In genomic region chr11:102347683-102348082, GRCm38 (mm10) we compare ENCODE assay signal across 24 mouse cellular contexts. TPM values are rescaled to one million over a fixed set of nuclear protein-coding genes. Genes with fewer than 3 reads are reported as not detected.
DNase-seq lines count a peak whose midpoint lies in the region; ATAC-seq and TF ChIP-seq lines count a peak whose summit lies in the region.
"Had no signal": no experiment of that assay in that cellular context is flagged by ENCODE, and none has a peak within 500 bp of the region (broad histone marks: within the 10 kb centered on the region; RNA-seq: fewer than 3 reads in every experiment).

No protein-coding gene starts in this region.

- TF ChIP-seq EP300 in liver, postnatal 0 days (IDR thresholded peaks at IDR 0.05; ENCODE audit: low read depth) = peak; percentile 21; the same call in 1 of the 2 replicates

- ATAC-seq in erythroid progenitor cell, adult 5-6 weeks (replicated peaks; ENCODE audit: low FRiP score, poor library complexity, severe bottlenecking) = peak; percentile 22
- ATAC-seq in liver, embryonic 13.5 days (ENCODE audit: low read depth) = peak; percentile 57
- ATAC-seq in liver, postnatal 0 days = peak; percentile 50
- ATAC-seq in intestine, postnatal 0 days = no peak
- ATAC-seq in heart, embryonic 12.5 days (ENCODE audit: insufficient number of reproducible peaks, low FRiP score) = no peak
- ATAC-seq: CD4-positive, CD25-positive, alpha-beta regulatory T cell, adult 4 months; forebrain, embryonic 14.5 days had no signal

- peak overlapping the region; percentile 80 for H3K27ac ChIP-seq in liver, embryonic 13.5 days
- peak overlapping the region; percentile 30; the same call in 1 of the 2 replicates for H3K27ac ChIP-seq in liver, postnatal 0 days (ENCODE audit: low read depth)
- H3K27ac ChIP-seq in intestine, postnatal 0 days (ENCODE audit: low read depth, low read length) = no peak overlapping the region
- no peak overlapping the region for H3K27ac ChIP-seq in heart, embryonic 12.5 days (ENCODE audit: poor library complexity, severe bottlenecking)
- H3K27ac ChIP-seq: embryonic facial prominence, embryonic 12.5 days; forebrain, embryonic 10.5 days; heart, embryonic 10.5 days; heart, embryonic 15.5 days; hindbrain, embryonic 10.5 days; hindbrain, embryonic 14.5 days had no signal

- no peaks in the 10 kb centered on the region for H3K9me3 ChIP-seq in liver, embryonic 13.5 days (replicated peaks)
- H3K9me3 ChIP-seq in liver, postnatal 0 days (ENCODE audit: low read length) = no peaks in the 10 kb centered on the region
- no peaks in the 10 kb centered on the region for H3K9me3 ChIP-seq in intestine, postnatal 0 days (ENCODE audit: control insufficient read depth)
- no peaks in the 10 kb centered on the region for H3K9me3 ChIP-seq in heart, embryonic 12.5 days (replicated peaks)
- H3K9me3 ChIP-seq: embryonic facial prominence, embryonic 12.5 days; forebrain, embryonic 10.5 days; G1E; heart, embryonic 10.5 days; heart, embryonic 15.5 days; hindbrain, embryonic 10.5 days had no signal

- H3K9ac ChIP-seq in liver, embryonic 13.5 days = no peak overlapping the region
- no peak overlapping the region for H3K9ac ChIP-seq in liver, postnatal 0 days (replicated peaks)
- no peak overlapping the region for H3K9ac ChIP-seq in intestine, postnatal 0 days (ENCODE audit: low read depth, low read length)
- H3K9ac ChIP-seq in heart, embryonic 12.5 days = no peak overlapping the region
- H3K9ac ChIP-seq: embryonic facial prominence, embryonic 12.5 days; heart, embryonic 15.5 days; hindbrain, embryonic 14.5 days had no signal

- no peak overlapping the region for H3K4me3 ChIP-seq in liver, embryonic 13.5 days (replicated peaks)
- no peak overlapping the region for H3K4me3 ChIP-seq in liver, postnatal 0 days (ENCODE audit: low read depth, low read length)
- H3K4me3 ChIP-seq in intestine, postnatal 0 days (ENCODE audit: low read depth, low read length) = no peak overlapping the region
- H3K4me3 ChIP-seq in heart, embryonic 12.5 days = no peak overlapping the region
- H3K4me3 ChIP-seq: embryonic facial prominence, embryonic 12.5 days; forebrain, embryonic 10.5 days; heart, embryonic 10.5 days; heart, embryonic 15.5 days; hindbrain, embryonic 10.5 days had no signal

- H3K36me3 ChIP-seq in liver, embryonic 13.5 days = peaks cover 44% of the 10 kb centered on the region
- H3K36me3 ChIP-seq in liver, postnatal 0 days (replicated peaks; ENCODE audit: insufficient read depth, low read length) = peaks cover 33% of the 10 kb centered on the region
- no peaks in the 10 kb centered on the region for H3K36me3 ChIP-seq in intestine, postnatal 0 days (ENCODE audit: control insufficient read depth, insufficient read depth)
- H3K36me3 ChIP-seq in heart, embryonic 12.5 days = no peaks in the 10 kb centered on the region
- H3K36me3 ChIP-seq: embryonic facial prominence, embryonic 12.5 days; forebrain, embryonic 10.5 days; G1E; heart, embryonic 15.5 days; hindbrain, embryonic 10.5 days had no signal

- peaks cover 23% of the 10 kb centered on the region for H3K27me3 ChIP-seq in liver, embryonic 13.5 days
- 0 out of 2 replicates have a peak, but pooled peaks cover 7% of the 10 kb centered on the region for H3K27me3 ChIP-seq in liver, postnatal 0 days (ENCODE audit: insufficient read depth, low read length)
- no peaks in the 10 kb centered on the region for H3K27me3 ChIP-seq in intestine, postnatal 0 days (replicated peaks; ENCODE audit: control insufficient read depth, insufficient read depth, low read length)
- H3K27me3 ChIP-seq in heart, embryonic 12.5 days (replicated peaks) = peaks cover 18% of the 10 kb centered on the region
- H3K27me3 ChIP-seq: embryonic facial prominence, embryonic 12.5 days had no signal

- no peak overlapping the region for H3K4me2 ChIP-seq in liver, embryonic 13.5 days
- H3K4me2 ChIP-seq in liver, postnatal 0 days (ENCODE audit: low read depth, low read length) = no peak overlapping the region
- H3K4me2 ChIP-seq in intestine, postnatal 0 days (replicated peaks; ENCODE audit: low read depth) = no peak overlapping the region
- no peak overlapping the region for H3K4me2 ChIP-seq in heart, embryonic 12.5 days
- H3K4me2 ChIP-seq: embryonic facial prominence, embryonic 12.5 days; heart, embryonic 15.5 days; hindbrain, embryonic 14.5 days had no signal

- no peak for TF ChIP-seq CTCF in liver, postnatal 0 days (IDR thresholded peaks at IDR 0.05; ENCODE audit: low read depth)
- no peak for TF ChIP-seq CTCF in intestine, postnatal 0 days (IDR thresholded peaks at IDR 0.05; ENCODE audit: low read depth)

- 75% methylated on average over 5 of the region's 5 CpGs for WGBS in liver, embryonic 13.5 days (ENCODE audit: insufficient replicate concordance)
- 81% methylated on average over 5 of the region's 5 CpGs for WGBS in liver, postnatal 0 days (ENCODE audit: insufficient replicate concordance)
- WGBS in intestine, postnatal 0 days = 82% methylated on average over 5 of the region's 5 CpGs
- 66% methylated on average over 5 of the region's 5 CpGs for WGBS in heart, embryonic 12.5 days

- peak; percentile 84 for DNase-seq in heart, adult 11 months
- no peak for DNase-seq in heart, postnatal 4 days
- DNase-seq in liver, embryonic 13.5 days = no peak
- DNase-seq in liver, postnatal 0 days = peak; percentile 58
- DNase-seq: adrenal gland, postnatal 25 days; B cell, adult 2 months; cerebellum, adult 2 months; cerebellum, postnatal 14 days; embryo, embryonic 11 days; gastrocnemius, postnatal 36 days; heart, adult 18-20 months; heart, postnatal 14 days had no signal

- peaks cover 46% of the 10 kb centered on the region for H3K4me1 ChIP-seq in liver, embryonic 13.5 days (replicated peaks)
- H3K4me1 ChIP-seq in liver, postnatal 0 days (ENCODE audit: insufficient read depth) = no peaks in the 10 kb centered on the region; the same call in 1 of the 2 replicates
- H3K4me1 ChIP-seq in intestine, postnatal 0 days (replicated peaks; ENCODE audit: control insufficient read depth, insufficient read depth, low read length) = no peaks in the 10 kb centered on the region
- no peaks in the 10 kb centered on the region for H3K4me1 ChIP-seq in heart, embryonic 12.5 days (replicated peaks)
- H3K4me1 ChIP-seq: embryonic facial prominence, embryonic 12.5 days; heart, embryonic 10.5 days; heart, embryonic 15.5 days had no signal

RNA-seq across cellular contexts. Expression of gene Slc4a1, which starts 18.3 kb away (rescaled TPM):
- total RNA-seq in heart, postnatal 4 days (2021) = 10 to 100 TPM in 1 of 2 experiments, 1 to 10 TPM in 1; 7.2 to 22.1 TPM
- total RNA-seq in erythroid progenitor cell, adult 5-6 weeks (2015; ENCODE audit: low replicate concordance) = 5,198 and 5,361 TPM in 2 replicates
- total RNA-seq in erythroid progenitor cell, adult 5-6 weeks (2017; ENCODE audit: low replicate concordance) = 5,184 and 5,388 TPM in 2 replicates
- 734 and 914 TPM in 2 replicates for polyA plus RNA-seq in liver, embryonic 13.5 days (2015; fragmentation: Nextera tagmentation; extraction: Ambion mirVana)
- 311 and 329 TPM in 2 replicates for polyA plus RNA-seq in liver, postnatal 0 days (2015; fragmentation: Nextera tagmentation; extraction: Ambion mirVana)
- 0.29 and 0.34 TPM in 2 replicates for polyA plus RNA-seq in intestine, postnatal 0 days (2015; fragmentation: Nextera tagmentation; extraction: Ambion mirVana)
- polyA plus RNA-seq in heart, embryonic 12.5 days (2016; fragmentation: Nextera tagmentation; extraction: Ambion mirVana) = 114 and 116 TPM in 2 replicates
- polyA plus RNA-seq: CD4-positive, CD25-positive, alpha-beta regulatory T cell, adult 4 months had no signal

RNA-seq across cellular contexts. Expression of gene Ubtf, which starts 28.1 kb away (rescaled TPM):
- total RNA-seq in heart, postnatal 4 days (2021) = 10 to 100 TPM; 81.9 to 89.3 TPM
- 77.5 and 82.2 TPM in 2 replicates for total RNA-seq in erythroid progenitor cell, adult 5-6 weeks (2015; ENCODE audit: low replicate concordance)
- total RNA-seq in erythroid progenitor cell, adult 5-6 weeks (2017; ENCODE audit: low replicate concordance) = 281 and 468 TPM in 2 replicates
- polyA plus RNA-seq in liver, embryonic 13.5 days (2015; fragmentation: Nextera tagmentation; extraction: Ambion mirVana) = 70.0 and 81.5 TPM in 2 replicates
- polyA plus RNA-seq in liver, postnatal 0 days (2015; fragmentation: Nextera tagmentation; extraction: Ambion mirVana) = 32.4 and 32.5 TPM in 2 replicates
- polyA plus RNA-seq in intestine, postnatal 0 days (2015; fragmentation: Nextera tagmentation; extraction: Ambion mirVana) = 39.6 and 41.9 TPM in 2 replicates
- 65.4 and 68.6 TPM in 2 replicates for polyA plus RNA-seq in heart, embryonic 12.5 days (2016; fragmentation: Nextera tagmentation; extraction: Ambion mirVana)

RNA-seq across cellular contexts. Expression of gene Rundc3a, which starts 45.5 kb away (rescaled TPM):
- 1 to 10 TPM in 1 of 2 experiments, under 1 TPM in 1; 0.50 to 1.9 TPM for total RNA-seq in heart, postnatal 4 days (2021)
- total RNA-seq in erythroid progenitor cell, adult 5-6 weeks (2015; ENCODE audit: low replicate concordance) = not detected in 2 replicates
- total RNA-seq in erythroid progenitor cell, adult 5-6 weeks (2017; ENCODE audit: low replicate concordance) = not detected in 2 replicates
- polyA plus RNA-seq in liver, embryonic 13.5 days (2015; fragmentation: Nextera tagmentation; extraction: Ambion mirVana) = 1.5 and 1.7 TPM in 2 replicates
- 1.8 and 2.4 TPM in 2 replicates for polyA plus RNA-seq in liver, postnatal 0 days (2015; fragmentation: Nextera tagmentation; extraction: Ambion mirVana)
- polyA plus RNA-seq in intestine, postnatal 0 days (2015; fragmentation: Nextera tagmentation; extraction: Ambion mirVana) = 5.2 and 5.3 TPM in 2 replicates
- 1.7 and 1.8 TPM in 2 replicates for polyA plus RNA-seq in heart, embryonic 12.5 days (2016; fragmentation: Nextera tagmentation; extraction: Ambion mirVana)
- total RNA-seq: gastrocnemius, postnatal 36 days had no signal
- polyA plus RNA-seq: G1E had no signal

RNA-seq across cellular contexts. Expression of gene Atxn7l3, which starts 51.3 kb away (rescaled TPM):
- 10 to 100 TPM; 36.8 to 39.4 TPM for total RNA-seq in heart, postnatal 4 days (2021)
- 14.3 and 22.0 TPM in 2 replicates for total RNA-seq in erythroid progenitor cell, adult 5-6 weeks (2015; ENCODE audit: low replicate concordance)
- total RNA-seq in erythroid progenitor cell, adult 5-6 weeks (2017; ENCODE audit: low replicate concordance) = 9.8 and 16.8 TPM in 2 replicates
- polyA plus RNA-seq in liver, embryonic 13.5 days (2015; fragmentation: Nextera tagmentation; extraction: Ambion mirVana) = 4.6 and 4.9 TPM in 2 replicates
- 4.5 and 4.6 TPM in 2 replicates for polyA plus RNA-seq in liver, postnatal 0 days (2015; fragmentation: Nextera tagmentation; extraction: Ambion mirVana)
- 8.6 and 10.5 TPM in 2 replicates for polyA plus RNA-seq in intestine, postnatal 0 days (2015; fragmentation: Nextera tagmentation; extraction: Ambion mirVana)
- polyA plus RNA-seq in heart, embryonic 12.5 days (2016; fragmentation: Nextera tagmentation; extraction: Ambion mirVana) = 10.9 and 11.8 TPM in 2 replicates

Comparison
In these comparisons a context has a peak if more than half of its experiments do, and no peak if none do; other contexts are left out.
1. DNase-seq: peak in heart, adult 11 months (single experiment) and liver, postnatal 0 days (single experiment); none in heart, postnatal 4 days (single experiment) and liver, embryonic 13.5 days (single experiment).
2. ATAC-seq: peak in erythroid progenitor cell, adult 5-6 weeks (single experiment), liver, embryonic 13.5 days (single experiment) and liver, postnatal 0 days (single experiment); none in intestine, postnatal 0 days (single experiment) and heart, embryonic 12.5 days (single experiment).
3. H3K27ac ChIP-seq: peak in liver, embryonic 13.5 days (single experiment) and liver, postnatal 0 days (single experiment); none in intestine, postnatal 0 days (single experiment) and heart, embryonic 12.5 days (single experiment).
4. RNA of gene Slc4a1, which starts 18.3 kb away (polyA plus RNA-seq): 734 to 914 TPM in liver, embryonic 13.5 days, 311 to 329 TPM in liver, postnatal 0 days and 114 to 116 TPM in heart, embryonic 12.5 days; 0.29 to 0.34 TPM in intestine, postnatal 0 days; every median in the first group is over 10 times any median in the second.